In genomic region chr13:83720352-83720751, GRCm38 (mm10) we compare ENCODE assay signal across 13 mouse cellular contexts.
DNase-seq lines count a peak whose midpoint lies in the region; ATAC-seq and TF ChIP-seq lines count a peak whose summit lies in the region.
"Had no signal": no experiment of that assay in that cellular context is flagged by ENCODE, and none has a peak within 500 bp of the region (broad histone marks: within the 10 kb centered on the region; RNA-seq: fewer than 3 reads in every experiment).

No protein-coding gene starts in this region.

- no peak for TF ChIP-seq CTCF in midbrain, postnatal 0 days (IDR thresholded peaks at IDR 0.05)

- peaks cover 8% of the 10 kb centered on the region for H3K4me1 ChIP-seq in embryonic facial prominence, embryonic 13.5 days
- peaks cover 26% of the 10 kb centered on the region for H3K4me1 ChIP-seq in hindbrain, embryonic 13.5 days (replicated peaks)
- H3K4me1 ChIP-seq in midbrain, postnatal 0 days (ENCODE audit: insufficient read depth, low read length), result no peaks in the 10 kb centered on the region
- H3K4me1 ChIP-seq: stomach, embryonic 15.5 days had no signal

- no peaks in the 10 kb centered on the region for H3K36me3 ChIP-seq in embryonic facial prominence, embryonic 13.5 days
- H3K36me3 ChIP-seq in hindbrain, embryonic 13.5 days, result no peaks in the 10 kb centered on the region
- no peaks in the 10 kb centered on the region for H3K36me3 ChIP-seq in midbrain, postnatal 0 days (ENCODE audit: insufficient read depth, low read length)
- H3K36me3 ChIP-seq: G1E; limb, embryonic 15.5 days; stomach, embryonic 15.5 days had no signal

- H3K4me2 ChIP-seq in embryonic facial prominence, embryonic 13.5 days, result peak overlapping the region; percentile 51; the same call in 1 of the 2 replicates
- H3K4me2 ChIP-seq in hindbrain, embryonic 13.5 days, result peak overlapping the region; percentile 72
- H3K4me2 ChIP-seq in midbrain, postnatal 0 days (ENCODE audit: low read depth, low read length, poor library complexity, severe bottlenecking), result peak overlapping the region; percentile 79

- no peak overlapping the region for H3K27ac ChIP-seq in embryonic facial prominence, embryonic 13.5 days
- H3K27ac ChIP-seq in hindbrain, embryonic 13.5 days, result peak overlapping the region; percentile 99
- peak overlapping the region; percentile 95 for H3K27ac ChIP-seq in midbrain, postnatal 0 days (ENCODE audit: low read depth, low read length)
- H3K27ac ChIP-seq: limb, embryonic 15.5 days; stomach, embryonic 15.5 days had no signal

- peak; percentile 54 for DNase-seq in cerebellum, adult 9-10 months
- no peak for DNase-seq in cerebellum, adult 9-11 months
- DNase-seq in midbrain, postnatal 0 days (ENCODE audit: low spot score), result peak; percentile 17
- no peak for DNase-seq in heart, adult 11 months
- no peak for DNase-seq in testis, postnatal 14 days (ENCODE audit: low spot score)
- no peak for DNase-seq in urinary bladder, postnatal 14 days (ENCODE audit: low spot score)
- DNase-seq: gastrocnemius, postnatal 36 days; kidney, adult 18-20 months had no signal

- WGBS in embryonic facial prominence, embryonic 13.5 days, result 2% methylated on average over 12 of the region's 12 CpGs
- WGBS in hindbrain, embryonic 13.5 days, result 1% methylated on average over 12 of the region's 12 CpGs
- 2% methylated on average over 12 of the region's 12 CpGs for WGBS in midbrain, postnatal 0 days

- H3K9ac ChIP-seq in embryonic facial prominence, embryonic 13.5 days, result no peak overlapping the region
- H3K9ac ChIP-seq in hindbrain, embryonic 13.5 days, result peak overlapping the region; percentile 94
- H3K9ac ChIP-seq in midbrain, postnatal 0 days (replicated peaks; ENCODE audit: low read length, poor library complexity, severe bottlenecking), result peak overlapping the region; percentile 86
- H3K9ac ChIP-seq: limb, embryonic 15.5 days; stomach, embryonic 15.5 days had no signal

- H3K4me3 ChIP-seq in embryonic facial prominence, embryonic 13.5 days, result no peak overlapping the region
- peak overlapping the region; percentile 79 for H3K4me3 ChIP-seq in hindbrain, embryonic 13.5 days
- peak overlapping the region; percentile 78 for H3K4me3 ChIP-seq in midbrain, postnatal 0 days (ENCODE audit: low read depth, low read length)

- peaks cover 98% of the 10 kb centered on the region for H3K27me3 ChIP-seq in embryonic facial prominence, embryonic 13.5 days
- H3K27me3 ChIP-seq in hindbrain, embryonic 13.5 days, result peaks cover 22% of the 10 kb centered on the region; the same call in 1 of the 2 replicates
- 0 out of 2 replicates have a peak, but pooled peaks cover 6% of the 10 kb centered on the region for H3K27me3 ChIP-seq in midbrain, postnatal 0 days (ENCODE audit: insufficient read depth, low read length)

- no peaks in the 10 kb centered on the region for H3K9me3 ChIP-seq in embryonic facial prominence, embryonic 13.5 days
- H3K9me3 ChIP-seq in hindbrain, embryonic 13.5 days, result no peaks in the 10 kb centered on the region
- H3K9me3 ChIP-seq in midbrain, postnatal 0 days (ENCODE audit: low read length), result no peaks in the 10 kb centered on the region
- H3K9me3 ChIP-seq: G1E; limb, embryonic 15.5 days; stomach, embryonic 15.5 days had no signal

- no peak for ATAC-seq in embryonic facial prominence, embryonic 13.5 days (ENCODE audit: insufficient number of reproducible peaks, insufficient read depth, low FRiP score, low TSS enrichment, low read depth)
- ATAC-seq in hindbrain, embryonic 13.5 days (ENCODE audit: low FRiP score), result no peak
- no peak for ATAC-seq in midbrain, postnatal 0 days (ENCODE audit: low FRiP score)

Comparison
In these comparisons a context has a peak if more than half of its experiments do, and no peak if none do; other contexts are left out.
1. DNase-seq: peak in cerebellum, adult 9-10 months (single experiment) and midbrain, postnatal 0 days (single experiment); none in cerebellum, adult 9-11 months (single experiment), heart, adult 11 months (single experiment), testis, postnatal 14 days (single experiment) and urinary bladder, postnatal 14 days (single experiment).
2. Peak in every context shown above with its lines, with median percentiles within 50 percentile points of each other: H3K4me2 ChIP-seq.